Mouse (Mus musculus) spleen, adult 18-20 months (tissue): ENCODE measurements around the gene U90926.

Experiments
- DNase-seq, 2 experiments: peaks; one replicate each; pipeline ENCODE4 v3.0.0; 2022; ENCODE audit warnings: mixed read lengths in 2 of 2

The U90926 gene

DNA sequence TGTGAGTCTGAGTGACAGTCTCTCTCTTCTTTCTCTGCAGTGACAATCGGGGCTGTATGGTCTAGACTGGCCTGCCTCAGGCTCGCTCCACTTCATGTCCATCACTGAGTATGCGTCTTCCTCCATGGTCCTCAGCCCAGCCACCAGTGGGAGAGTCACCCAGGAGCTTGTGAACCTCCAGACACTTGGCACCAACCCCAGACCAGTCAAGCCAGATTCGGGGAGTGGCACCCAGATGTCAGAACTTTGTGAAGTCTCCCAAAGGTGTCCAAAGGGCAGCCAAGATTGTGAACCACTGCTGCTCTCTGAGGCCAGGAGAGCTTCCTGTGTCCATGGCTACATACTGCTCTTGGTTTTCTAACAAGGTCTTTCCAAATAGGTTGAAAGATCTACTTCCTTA, 3.0 kb downstream of the U90926 start:
- no peak for DNase-seq

GRCm38 (mm10) chr5:92210205-92210604, 5.0 kb downstream of the U90926 start:
- DNase-seq: no peak

DNA sequence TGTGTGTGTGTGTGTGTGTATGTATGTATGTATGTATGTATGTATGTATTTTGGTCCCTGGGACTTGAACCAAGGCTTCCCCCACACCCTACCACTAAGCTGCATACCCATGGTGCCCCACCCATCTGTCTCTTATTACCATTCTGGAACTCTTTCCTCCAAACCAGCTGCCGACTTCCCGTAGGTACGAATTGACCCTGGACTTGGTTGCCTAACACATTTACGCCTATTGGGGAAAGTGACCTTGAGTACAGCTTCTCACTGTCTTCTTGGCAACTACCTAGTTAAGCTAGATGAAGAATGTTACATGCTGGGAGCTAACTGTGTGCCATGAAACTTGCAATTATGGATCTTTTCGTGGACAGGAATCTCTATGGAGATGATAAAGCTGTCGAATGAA, 9.1 kb downstream of the U90926 start:
- no peak for DNase-seq

GRCm38 (mm10) chr5:92205706-92206105, 9.5 kb downstream of the U90926 start:
- DNase-seq: no peak

- no peak for DNase-seq
Observed at GRCm38 (mm10) chr5:92205184-92205583, 10.0 kb downstream of the U90926 start.

DNA sequence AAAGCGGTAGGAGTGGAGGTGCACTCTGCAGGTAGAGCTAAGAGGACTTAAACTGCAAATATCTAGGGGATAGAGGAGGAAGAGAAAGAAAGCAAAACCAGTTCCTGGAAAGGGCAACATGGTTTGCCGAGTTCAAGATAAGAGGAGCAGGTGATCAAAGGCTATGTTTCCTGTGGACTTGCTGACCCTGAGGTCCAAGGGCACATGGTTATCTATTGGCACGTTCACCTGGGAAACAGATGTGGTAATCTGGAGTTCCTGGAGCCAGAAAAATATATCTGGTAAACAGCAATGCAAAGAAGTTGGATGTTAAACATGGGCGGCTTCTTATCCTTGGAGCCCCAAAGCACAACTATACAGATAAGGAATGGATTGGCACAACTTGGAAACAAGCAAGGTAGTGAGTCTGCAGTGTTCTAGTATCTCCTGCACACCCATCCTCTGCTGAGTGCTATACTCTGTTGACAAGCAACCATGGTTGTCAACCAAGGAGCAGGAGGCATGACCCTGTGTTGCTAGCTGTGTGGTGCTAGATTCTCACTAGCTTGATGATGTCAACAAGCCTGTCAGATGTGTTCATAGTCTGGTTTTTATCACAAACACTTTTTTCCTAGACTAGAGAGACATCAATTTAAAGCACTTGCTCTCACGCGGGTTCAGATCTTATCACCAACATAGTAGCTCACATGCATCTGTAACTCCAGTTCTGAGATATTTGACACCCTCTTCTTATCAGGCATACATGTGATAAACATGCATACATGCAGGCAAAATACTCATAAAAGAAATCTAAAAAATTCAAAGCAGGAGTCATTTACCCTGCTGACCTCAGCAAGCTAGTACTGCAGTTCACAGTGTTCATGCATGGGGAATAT, 10.8 kb downstream of the U90926 start:
- DNase-seq: no peak

DNA sequence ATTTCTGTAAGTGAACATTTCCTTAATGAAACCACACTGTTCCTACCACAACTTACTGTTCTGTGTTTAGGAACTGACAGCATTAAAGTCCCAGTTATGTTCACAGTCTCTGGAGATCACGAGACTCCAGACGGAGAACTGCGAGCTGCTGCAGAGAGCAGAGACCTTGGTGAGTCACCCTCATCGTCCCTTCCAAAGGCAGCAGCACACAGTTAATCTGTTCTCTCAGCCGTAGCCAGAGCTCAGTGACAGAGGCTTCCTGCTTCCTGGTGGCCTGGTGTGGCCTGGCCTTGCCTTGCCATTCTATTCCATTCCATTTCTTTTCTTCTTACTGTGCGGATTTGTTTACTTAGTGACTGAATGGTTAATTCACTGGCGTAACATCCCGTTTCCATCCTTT, 16.9 kb downstream of the U90926 start:
- no peak for DNase-seq

GRCm38 (mm10) chr5:92196895-92197811, 18.1 kb downstream of the U90926 start:
- no peak for DNase-seq

DNA sequence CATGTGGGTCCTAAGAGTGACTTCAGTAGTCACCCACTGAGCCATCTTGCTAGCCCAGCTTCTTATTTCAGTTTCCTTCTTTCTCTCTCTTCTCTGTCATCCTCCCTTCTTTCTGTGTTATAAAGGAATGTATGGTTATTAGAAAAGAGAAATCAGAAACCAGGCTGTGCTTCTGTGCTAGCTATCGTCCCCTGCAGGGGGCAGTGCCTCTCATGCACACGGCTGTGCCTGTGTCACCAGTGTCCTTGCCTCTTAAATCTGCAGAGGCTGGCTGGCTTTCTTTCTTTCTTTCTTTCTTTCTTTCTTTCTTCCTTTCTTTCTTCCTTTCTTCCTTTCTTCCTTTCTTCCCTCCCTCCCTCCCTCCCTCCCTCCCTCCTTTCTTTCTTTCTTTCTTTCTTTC, 19.5 kb downstream of the U90926 start:
- DNase-seq: peak in 1 of 2 experiments; percentile 9

DNA sequence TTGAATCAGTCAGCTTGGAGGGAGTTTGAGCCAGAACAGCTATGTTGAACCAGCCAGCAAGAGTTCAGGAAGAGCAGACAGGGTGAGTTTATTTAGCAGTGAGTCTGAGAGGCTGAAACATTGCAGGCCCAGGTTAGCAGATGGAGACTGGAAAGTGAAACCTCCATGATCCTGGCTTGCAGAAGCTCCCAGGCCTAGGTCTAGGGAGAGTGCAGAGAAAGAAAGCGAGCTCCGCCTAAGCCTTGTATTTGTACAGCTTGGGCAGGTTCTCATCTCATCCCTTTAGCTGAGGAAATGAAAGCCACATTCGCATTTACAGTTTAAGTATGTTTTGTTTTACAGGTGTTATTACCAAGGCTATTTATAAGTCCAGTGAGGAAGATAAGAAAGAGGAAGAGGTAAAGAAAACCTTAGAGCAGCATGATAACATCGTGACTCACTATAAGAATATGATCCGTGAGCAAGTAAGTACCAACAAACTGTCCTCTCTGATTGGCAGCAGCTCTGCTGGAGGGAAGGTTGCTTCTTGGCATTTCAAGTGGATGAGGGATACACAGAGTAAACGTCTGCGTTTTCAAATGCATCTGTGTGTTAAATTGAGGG, 26.2 kb downstream of the U90926 start:
- no peak for DNase-seq

GRCm38 (mm10) chr5:92183071-92183830, 32.0 kb downstream of the U90926 start:
- DNase-seq: no peak

GRCm38 (mm10) chr5:92165976-92166375, 49.2 kb downstream of the U90926 start:
- DNase-seq: no peak
